Mouse (Mus musculus): Measurements from ENCODE around the gene Vmn1r63. TPM values are rescaled to one million over a fixed set of nuclear protein-coding genes. Genes with fewer than 3 reads are reported as not detected.
"Not testable (repeated sequence)": the region's sequence is repeated elsewhere in the genome, so short reads cannot be mapped to it uniquely, and the experiment has no call there.

Vmn1r63 gene
- not detected in 2 replicates for polyA plus RNA-seq (2012; rRNA removed)

DNA sequence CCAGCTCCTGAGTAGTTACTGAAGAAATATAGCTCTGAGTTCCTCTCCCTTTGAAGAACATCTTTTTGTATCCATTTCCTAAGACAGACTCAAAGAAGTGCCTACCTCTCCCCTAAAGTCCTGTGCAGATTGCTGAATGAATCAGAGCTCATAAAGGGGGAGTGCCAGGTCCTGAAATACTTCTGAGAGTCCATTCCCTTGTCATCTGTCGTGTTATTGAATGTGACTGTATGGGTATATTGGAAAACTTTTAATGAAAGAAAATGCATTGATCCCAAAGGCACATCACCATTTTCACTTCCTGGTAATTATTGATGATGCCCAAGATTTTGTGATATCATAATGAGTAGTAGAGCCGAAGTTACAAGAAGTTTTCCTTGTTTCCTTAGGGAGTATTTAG, at the start of gene Vmn1r63:
TSS of gene Vmn1r63 (minus strand) at position 101 of the 400 bp plus-strand sequence.
- H3K4me3 ChIP-seq (replicated peaks; ENCODE audit: insufficient read depth, low read depth, low read length); H3K27ac ChIP-seq (ENCODE audit: insufficient read depth, low read length); DNase-seq; H3K4me1 ChIP-seq (ENCODE audit: control insufficient read depth, insufficient read depth, low read length); H3K27me3 ChIP-seq (ENCODE audit: control insufficient read depth, insufficient read depth, low read length): not testable (repeated sequence)
- WGBS = no CpG with 5 or more reads among the region's 2 CpGs

Other genes with a start within 250 kb of the Vmn1r63 start
- not detected in 2 replicates for gene Vmn1r61, start 192.2 kb downstream of the Vmn1r63 start, polyA plus RNA-seq (2012; rRNA removed)
- not detected in 2 replicates for gene Vmn1r62, start 131.8 kb downstream of the Vmn1r63 start, polyA plus RNA-seq (2012; rRNA removed)
- not detected in 2 replicates for gene Vmn1r64, start 79.1 kb upstream of the Vmn1r63 start, polyA plus RNA-seq (2012; rRNA removed)
- gene Vmn1r65, start 205.6 kb upstream of the Vmn1r63 start, polyA plus RNA-seq (2012; rRNA removed) = not detected in 2 replicates
- not detected in 2 replicates for gene Nlrp4c, start 239.7 kb upstream of the Vmn1r63 start, polyA plus RNA-seq (2012; rRNA removed)